Mouse (Mus musculus) forebrain, embryonic 14.5 days (tissue): ENCODE results near the gene Spta1. TPM values are rescaled to one million over a fixed set of nuclear protein-coding genes. Genes with fewer than 3 reads are reported as not detected.

Source experiments
- polyA plus RNA-seq: library from polyadenylated mRNA; unstranded; fragments of >200 nt; fragmentation: Nextera tagmentation; extraction: Ambion mirVana; gene quantifications from 2 replicates; pipeline ENCODE4 v1.2.1, GENCODE M21; 2014

Spta1 gene
- polyA plus RNA-seq, 1 experiment from 2014 or later, result 0.13 TPM

Other genes starting within 250 kb of the Spta1 start
- gene Mndal, start 230.3 kb upstream of the Spta1 start, polyA plus RNA-seq, result 1.6 and 2.0 TPM in 2 replicates
- 1.1 and 1.6 TPM in 2 replicates for gene Ifi203, start 230.1 kb upstream of the Spta1 start, polyA plus RNA-seq
- not detected in 2 replicates for gene Ifi202b, start 190.0 kb upstream of the Spta1 start, polyA plus RNA-seq
- gene Ifi205, start 141.0 kb upstream of the Spta1 start, polyA plus RNA-seq, result 0.15 TPM in 1 of 2 replicates, not detected in the other
- gene Olfr433, start 132.1 kb upstream of the Spta1 start, polyA plus RNA-seq, result not detected in 2 replicates
- not detected in 2 replicates for gene Olfr432, start 123.6 kb upstream of the Spta1 start, polyA plus RNA-seq
- gene Olfr430, start 106.2 kb upstream of the Spta1 start, polyA plus RNA-seq, result not detected in 2 replicates
- gene Olfr429, start 88.4 kb upstream of the Spta1 start, polyA plus RNA-seq, result not detected in 2 replicates
- not detected in 2 replicates for gene Olfr427, start 75.9 kb upstream of the Spta1 start, polyA plus RNA-seq
- gene Olfr231, start 51.6 kb upstream of the Spta1 start, polyA plus RNA-seq, result not detected in 2 replicates
- gene Olfr424, start 41.3 kb upstream of the Spta1 start, polyA plus RNA-seq, result not detected in 2 replicates
- gene Olfr420, start 17.1 kb upstream of the Spta1 start, polyA plus RNA-seq, result not detected in 2 replicates
- not detected in 2 replicates for gene Olfr419, start 79.3 kb downstream of the Spta1 start, polyA plus RNA-seq
- gene Mptx1, start 157.7 kb downstream of the Spta1 start, polyA plus RNA-seq, result not detected in 2 replicates
- not detected in 2 replicates for gene Olfr417, start 192.3 kb downstream of the Spta1 start, polyA plus RNA-seq
- not detected in 2 replicates for gene Olfr248, start 218.3 kb downstream of the Spta1 start, polyA plus RNA-seq